Mouse (Mus musculus) gastrocnemius, adult 2 months (tissue): ENCODE measurements around the gene Fabp7. TPM values are rescaled to one million over a fixed set of nuclear protein-coding genes. Genes with fewer than 3 reads are reported as not detected.

Experiments
- DNase-seq: peaks from one replicate; pipeline ENCODE4 v3.0.0; 2022
- H3K27ac ChIP-seq: fragments of 200-600 bp; 2 replicates; pipeline ENCODE4 v1.8.1; 2022; ENCODE audit warnings: mild to moderate bottlenecking
- H3K4me3 ChIP-seq: fragments of 200-600 bp; 2 replicates; pipeline ENCODE4 v1.8.1; 2022; ENCODE audit warnings: mild to moderate bottlenecking, moderate library complexity
- CTCF ChIP-seq: fragments of 200-600 bp; IDR thresholded peaks from 2 replicates; pipeline ENCODE4 v1.8.1; 2022; ENCODE audit warnings: antibody characterized with exemption, mild to moderate bottlenecking, moderate library complexity
- intact Hi-C: fragments of 180-260 bp; cut with DNase I; formaldehyde crosslinking; loops from one replicate; pipeline ENCODE4 v1.15.1; 2025
- total RNA-seq, 2 experiments: library from RNA; stranded (reverse); gene quantifications; 2 replicates each; pipeline ENCODE4 v1.2.3; 2021

Gene Fabp7
- total RNA-seq, 2 experiments from 2014 or later = not detected

GRCm38 (mm10) chr10:57814295-57814694, 29.6 kb downstream of the Fabp7 start:
- intact Hi-C loops = no loop called here
- Histone ChIP-seq H3K27ac (no peak overlapping the region), H3K4me3 (no peak overlapping the region)
- no peak for DNase-seq
- no peak for TF ChIP-seq CTCF

DNA sequence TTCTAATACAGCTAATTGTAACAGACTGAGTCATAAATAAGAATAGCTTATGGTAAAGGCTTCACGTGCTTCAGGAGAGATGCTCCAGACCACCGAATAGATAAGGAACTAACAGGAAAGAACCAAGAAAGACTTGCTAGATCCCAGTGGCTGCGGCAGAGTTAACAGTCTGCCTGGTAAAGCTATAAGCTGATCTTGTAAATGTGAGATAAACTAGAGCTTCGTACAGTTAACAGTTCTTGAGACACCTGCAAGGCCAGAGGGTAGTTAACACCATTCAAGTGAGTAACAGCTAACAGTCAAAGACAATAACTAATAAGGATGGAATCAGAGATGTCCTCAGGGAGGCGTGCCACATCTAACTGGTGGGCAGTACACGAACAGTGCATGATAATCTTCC, 31.2 kb downstream of the Fabp7 start:
- no peak overlapping the region for H3K27ac ChIP-seq

GRCm38 (mm10) chr10:57819209-57819608, 34.5 kb downstream of the Fabp7 start:
- no peak overlapping the region for H3K27ac ChIP-seq
- DNase-seq = no peak
- H3K4me3 ChIP-seq = no peak overlapping the region
- no peak for TF ChIP-seq CTCF
- intact Hi-C loops = no loop called here

More for the DNA sequence above, 31.2 kb downstream of the Fabp7 start:
- no peak for DNase-seq
- H3K4me3 ChIP-seq = no peak overlapping the region
- intact Hi-C loops = no loop called here
- TF ChIP-seq CTCF = no peak

DNA sequence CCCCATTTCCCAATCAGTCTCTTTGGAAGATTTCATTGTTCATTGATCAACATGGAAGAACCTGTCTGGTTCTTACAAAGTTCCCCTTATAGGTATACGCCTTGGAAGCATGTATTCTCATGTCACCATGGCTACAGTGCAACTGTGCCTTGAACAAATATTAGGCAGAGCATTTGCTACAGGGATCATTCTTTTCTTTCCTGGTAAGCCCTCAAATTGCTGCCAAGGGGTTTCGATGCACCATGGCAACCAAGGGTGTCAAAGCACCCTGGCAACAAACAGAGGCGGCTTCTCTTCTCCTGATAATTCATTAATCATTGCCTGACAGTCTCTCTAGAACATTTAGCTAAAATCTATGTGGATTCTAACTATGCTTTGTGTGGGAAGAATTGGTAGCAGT, 37.8 kb downstream of the Fabp7 start:
- intact Hi-C loops = no loop called here
- no peak for DNase-seq
- Histone ChIP-seq H3K4me3 (no peak overlapping the region), H3K27ac (no peak overlapping the region)
- TF ChIP-seq CTCF = no peak

GRCm38 (mm10) chr10:57828649-57829048, 44.0 kb downstream of the Fabp7 start:
- intact Hi-C loops = no loop called here
- DNase-seq = no peak
- Histone ChIP-seq H3K27ac (no peak overlapping the region), H3K4me3 (no peak overlapping the region)
- no peak for TF ChIP-seq CTCF

DNA sequence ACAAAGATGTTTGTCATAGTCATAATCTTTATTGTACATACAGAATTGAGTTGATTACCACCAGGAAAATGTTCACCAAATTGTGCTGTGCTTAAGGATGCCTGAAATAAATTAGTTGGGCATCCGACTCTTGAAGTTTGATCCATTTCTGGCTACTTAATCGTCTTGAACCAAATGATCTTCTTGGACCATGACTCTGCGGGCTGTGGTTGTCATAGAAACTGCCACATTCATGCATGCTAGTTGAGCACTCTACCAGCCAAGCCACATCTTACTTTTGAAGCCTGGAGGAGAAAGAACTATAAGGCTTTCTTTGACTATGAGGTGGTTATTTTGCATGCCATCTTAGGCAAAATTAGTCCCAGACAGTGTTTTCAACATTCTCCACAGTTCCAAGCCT, 44.9 kb downstream of the Fabp7 start:
- no peak for TF ChIP-seq CTCF
- no peak for DNase-seq
- Histone ChIP-seq H3K4me3 (no peak overlapping the region), H3K27ac (no peak overlapping the region)
- intact Hi-C loops = loop anchor here (5.0 kb wide), 1 partner anchor 87 kb away; no protein-coding TSS in a partner anchor

- intact Hi-C loops = no loop called here
Observed at GRCm38 (mm10) chr10:57835094-57835493, 50.4 kb downstream of the Fabp7 start.

DNA sequence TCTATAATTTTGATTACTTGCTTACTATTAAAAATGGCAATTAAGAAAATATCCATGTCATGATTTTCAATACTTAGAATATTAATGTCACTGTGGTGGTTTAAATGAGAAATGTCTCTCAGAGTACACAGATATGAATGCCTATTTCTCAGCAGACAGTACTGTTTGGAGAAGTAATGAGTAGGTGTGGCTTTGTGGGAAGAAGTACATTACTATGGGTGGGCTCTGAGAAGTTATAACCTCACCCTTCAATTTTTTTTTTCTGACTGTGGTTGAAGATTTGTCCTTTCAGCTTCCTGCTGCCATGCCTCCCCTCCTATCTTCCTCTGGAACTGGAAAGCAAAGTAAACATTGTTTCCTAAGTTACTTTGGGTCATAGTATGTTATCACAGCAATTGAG, 51.3 kb downstream of the Fabp7 start:
- no peak overlapping the region for H3K4me3 ChIP-seq
- no peak overlapping the region for H3K27ac ChIP-seq
- DNase-seq = no peak
- intact Hi-C loops = no loop called here
- TF ChIP-seq CTCF = no peak

More at GRCm38 (mm10) chr10:57835094-57835493, 50.4 kb downstream of the Fabp7 start:
- no peak overlapping the region for H3K4me3 ChIP-seq
- no peak for TF ChIP-seq CTCF
- no peak for DNase-seq
- H3K27ac ChIP-seq = no peak overlapping the region

Other genes starting within 250 kb of the Fabp7 start
- gene Pkib, start 152.9 kb upstream of the Fabp7 start, total RNA-seq = not detected
- gene Smpdl3a, start 9.5 kb downstream of the Fabp7 start, total RNA-seq = 10 to 100 TPM; 66.4 to 74.7 TPM